Mouse (Mus musculus): ENCODE measurements around the gene Coil. TPM values are rescaled to one million over a fixed set of nuclear protein-coding genes. Genes with fewer than 3 reads are reported as not detected.
A peak's percentile ranks its signal among the peaks of the same experiment; 100 is the strongest.

Gene Coil
- polyA plus RNA-seq, 1 experiment from 2014 or later, result 13.7 TPM

GRCm38 (mm10) chr11:89024181-89024881, 54.3 kb downstream of the Coil start:
- H3K4me3 ChIP-seq (ENCODE audit: low read length), result no peak overlapping the region
- H3K9ac ChIP-seq (ENCODE audit: low read length), result no peak overlapping the region
- no peaks in the 10 kb centered on the region for H3K27me3 ChIP-seq (ENCODE audit: control insufficient read depth, insufficient read depth, low read depth, low read length)
- H3K27ac ChIP-seq (ENCODE audit: low read length), result peak overlapping the region; percentile 85
- ATAC-seq (ENCODE audit: low read depth), result peak; percentile 81
- WGBS, result 23% methylated on average over 11 of the region's 11 CpGs
- no peaks in the 10 kb centered on the region for H3K9me3 ChIP-seq (ENCODE audit: control insufficient read depth, low read length)
- 0 out of 2 replicates have a peak overlapping the region, but pooled peaks have one; percentile 29 for H3K4me2 ChIP-seq (ENCODE audit: low read depth, low read length)
- H3K4me1 ChIP-seq (replicated peaks; ENCODE audit: control insufficient read depth, insufficient read depth, low read length), result peaks cover 17% of the 10 kb centered on the region
- H3K36me3 ChIP-seq (ENCODE audit: control insufficient read depth, insufficient read depth, low read length), result no peaks in the 10 kb centered on the region

GRCm38 (mm10) chr11:89025603-89026002, 55.6 kb downstream of the Coil start:
- Histone ChIP-seq H3K4me3 (ENCODE audit: low read length) (no peak overlapping the region), H3K36me3 (ENCODE audit: control insufficient read depth, insufficient read depth, low read length) (no peaks in the 10 kb centered on the region), H3K4me1 (replicated peaks; ENCODE audit: control insufficient read depth, insufficient read depth, low read length) (peaks cover 17% of the 10 kb centered on the region), H3K4me2 (ENCODE audit: low read depth, low read length) (no peak overlapping the region), H3K27me3 (ENCODE audit: control insufficient read depth, insufficient read depth, low read depth, low read length) (no peaks in the 10 kb centered on the region), H3K9me3 (ENCODE audit: control insufficient read depth, low read length) (no peaks in the 10 kb centered on the region), H3K9ac (ENCODE audit: low read length) (no peak overlapping the region), H3K27ac (ENCODE audit: low read length) (no peak overlapping the region)
- 60% methylated on average over 3 of the region's 3 CpGs for WGBS
- ATAC-seq (ENCODE audit: low read depth), result no peak

- Histone ChIP-seq H3K9ac (ENCODE audit: low read length) (no peak overlapping the region), H3K36me3 (ENCODE audit: control insufficient read depth, insufficient read depth, low read length) (no peaks in the 10 kb centered on the region), H3K4me3 (ENCODE audit: low read length) (no peak overlapping the region), H3K27me3 (ENCODE audit: control insufficient read depth, insufficient read depth, low read depth, low read length) (no peaks in the 10 kb centered on the region), H3K4me1 (replicated peaks; ENCODE audit: control insufficient read depth, insufficient read depth, low read length) (peaks cover 17% of the 10 kb centered on the region), H3K4me2 (ENCODE audit: low read depth, low read length) (no peak overlapping the region), H3K27ac (ENCODE audit: low read length) (no peak overlapping the region), H3K9me3 (ENCODE audit: control insufficient read depth, low read length) (no peaks in the 10 kb centered on the region)
- ATAC-seq (ENCODE audit: low read depth), result no peak
- WGBS, result 94% methylated on average over 3 of the region's 3 CpGs
These were observed 56.1 kb downstream of the Coil start for GRCm38 (mm10) chr11:89026117-89026516.

DNA sequence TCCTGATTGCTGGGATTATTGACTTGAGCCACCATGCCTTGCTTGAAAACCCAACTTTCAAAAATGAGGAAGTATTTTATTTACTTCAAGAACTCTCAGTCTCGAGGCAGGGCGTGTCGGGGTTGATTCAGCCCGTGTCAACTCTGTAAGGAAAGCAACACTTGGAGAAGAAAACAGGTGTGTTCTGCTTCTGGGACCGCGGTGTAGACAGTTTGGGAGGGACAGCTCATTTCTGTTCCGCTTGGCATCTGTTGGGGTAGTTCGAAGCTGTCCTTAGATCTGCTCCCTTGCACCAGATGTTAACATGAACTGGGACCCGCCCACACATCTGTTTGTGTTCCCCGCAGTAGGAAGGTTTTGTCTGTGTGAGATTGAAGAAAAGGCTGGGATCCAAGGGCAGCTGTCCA, 57.9 kb downstream of the Coil start:
- WGBS, result 60% methylated on average over 10 of the region's 10 CpGs
- H3K27me3 ChIP-seq (ENCODE audit: control insufficient read depth, insufficient read depth, low read depth, low read length), result no peaks in the 10 kb centered on the region
- no peak overlapping the region for H3K27ac ChIP-seq (ENCODE audit: low read length)
- H3K9me3 ChIP-seq (ENCODE audit: control insufficient read depth, low read length), result no peaks in the 10 kb centered on the region
- peaks cover 17% of the 10 kb centered on the region for H3K4me1 ChIP-seq (replicated peaks; ENCODE audit: control insufficient read depth, insufficient read depth, low read length)
- H3K4me2 ChIP-seq (ENCODE audit: low read depth, low read length), result no peak overlapping the region
- H3K36me3 ChIP-seq (ENCODE audit: control insufficient read depth, insufficient read depth, low read length), result no peaks in the 10 kb centered on the region
- ATAC-seq (ENCODE audit: low read depth), result no peak
- no peak overlapping the region for H3K4me3 ChIP-seq (ENCODE audit: low read length)
- no peak overlapping the region for H3K9ac ChIP-seq (ENCODE audit: low read length)

- no peaks in the 10 kb centered on the region for H3K27me3 ChIP-seq (ENCODE audit: control insufficient read depth, insufficient read depth, low read depth, low read length)
- H3K9ac ChIP-seq (ENCODE audit: low read length), result no peak overlapping the region
- peaks cover 17% of the 10 kb centered on the region for H3K4me1 ChIP-seq (replicated peaks; ENCODE audit: control insufficient read depth, insufficient read depth, low read length)
- no peaks in the 10 kb centered on the region for H3K36me3 ChIP-seq (ENCODE audit: control insufficient read depth, insufficient read depth, low read length)
- H3K27ac ChIP-seq (ENCODE audit: low read length), result peak overlapping the region; percentile 7
- H3K4me3 ChIP-seq (ENCODE audit: low read length), result no peak overlapping the region
- H3K9me3 ChIP-seq (ENCODE audit: control insufficient read depth, low read length), result no peaks in the 10 kb centered on the region
- 28% methylated on average over 10 of the region's 10 CpGs for WGBS
- H3K4me2 ChIP-seq (ENCODE audit: low read depth, low read length), result no peak overlapping the region
- no peak for ATAC-seq (ENCODE audit: low read depth)
These were observed 58.9 kb downstream of the Coil start for GRCm38 (mm10) chr11:89028871-89029405.

- WGBS, result 73% methylated on average over 6 of the region's 6 CpGs
- H3K4me2 ChIP-seq (ENCODE audit: low read depth, low read length), result no peak overlapping the region
These were observed 60.5 kb downstream of the Coil start for GRCm38 (mm10) chr11:89030552-89030951.

DNA sequence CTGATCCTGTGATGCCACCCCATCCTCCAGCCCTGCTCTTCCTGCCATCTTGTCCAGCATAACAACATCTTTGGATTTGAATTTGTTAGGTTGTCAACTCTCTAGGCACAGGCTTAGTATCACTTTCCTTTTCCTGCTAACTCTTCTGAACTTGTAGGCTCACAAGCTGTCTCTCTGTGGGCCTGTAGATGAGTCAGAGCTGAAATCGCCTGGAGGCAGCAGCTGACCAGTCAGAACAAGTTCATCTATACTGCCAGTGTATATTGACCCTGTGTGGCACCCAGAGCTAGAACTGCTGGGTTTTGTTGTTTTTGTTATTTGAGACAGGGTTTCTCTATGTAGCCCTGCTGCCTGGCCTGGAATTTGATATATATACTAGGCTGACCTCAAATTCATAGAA, 61.1 kb downstream of the Coil start:
- no peak overlapping the region for H3K4me3 ChIP-seq (ENCODE audit: low read length)
- 69% methylated on average over 1 of the region's 1 CpGs for WGBS
- no peak overlapping the region for H3K27ac ChIP-seq (ENCODE audit: low read length)
- H3K4me1 ChIP-seq (replicated peaks; ENCODE audit: control insufficient read depth, insufficient read depth, low read length), result peaks cover 10% of the 10 kb centered on the region
- no peak overlapping the region for H3K9ac ChIP-seq (ENCODE audit: low read length)
- no peak overlapping the region for H3K4me2 ChIP-seq (ENCODE audit: low read depth, low read length)
- H3K27me3 ChIP-seq (ENCODE audit: control insufficient read depth, insufficient read depth, low read depth, low read length), result no peaks in the 10 kb centered on the region
- ATAC-seq (ENCODE audit: low read depth), result no peak
- no peaks in the 10 kb centered on the region for H3K36me3 ChIP-seq (ENCODE audit: control insufficient read depth, insufficient read depth, low read length)
- no peaks in the 10 kb centered on the region for H3K9me3 ChIP-seq (ENCODE audit: control insufficient read depth, low read length)

More at GRCm38 (mm10) chr11:89030552-89030951, 60.5 kb downstream of the Coil start:
- Histone ChIP-seq H3K9ac (ENCODE audit: low read length) (no peak overlapping the region), H3K27me3 (ENCODE audit: control insufficient read depth, insufficient read depth, low read depth, low read length) (no peaks in the 10 kb centered on the region), H3K4me3 (ENCODE audit: low read length) (no peak overlapping the region), H3K4me1 (replicated peaks; ENCODE audit: control insufficient read depth, insufficient read depth, low read length) (peaks cover 10% of the 10 kb centered on the region), H3K27ac (ENCODE audit: low read length) (no peak overlapping the region), H3K36me3 (ENCODE audit: control insufficient read depth, insufficient read depth, low read length) (no peaks in the 10 kb centered on the region), H3K9me3 (ENCODE audit: control insufficient read depth, low read length) (no peaks in the 10 kb centered on the region)
- no peak for ATAC-seq (ENCODE audit: low read depth)

GRCm38 (mm10) chr11:89034592-89034991, 64.5 kb downstream of the Coil start:
- H3K9ac ChIP-seq (ENCODE audit: low read length), result no peak overlapping the region
- no peak overlapping the region for H3K4me3 ChIP-seq (ENCODE audit: low read length)
- peaks cover 7% of the 10 kb centered on the region; the same call in 1 of the 2 replicates for H3K36me3 ChIP-seq (ENCODE audit: control insufficient read depth, insufficient read depth, low read length)
- H3K9me3 ChIP-seq (ENCODE audit: control insufficient read depth, low read length), result no peaks in the 10 kb centered on the region
- no peaks in the 10 kb centered on the region for H3K4me1 ChIP-seq (replicated peaks; ENCODE audit: control insufficient read depth, insufficient read depth, low read length)
- no peak for ATAC-seq (ENCODE audit: low read depth)
- no peak overlapping the region for H3K4me2 ChIP-seq (ENCODE audit: low read depth, low read length)
- no peaks in the 10 kb centered on the region for H3K27me3 ChIP-seq (ENCODE audit: control insufficient read depth, insufficient read depth, low read depth, low read length)
- no peak overlapping the region for H3K27ac ChIP-seq (ENCODE audit: low read length)

DNA sequence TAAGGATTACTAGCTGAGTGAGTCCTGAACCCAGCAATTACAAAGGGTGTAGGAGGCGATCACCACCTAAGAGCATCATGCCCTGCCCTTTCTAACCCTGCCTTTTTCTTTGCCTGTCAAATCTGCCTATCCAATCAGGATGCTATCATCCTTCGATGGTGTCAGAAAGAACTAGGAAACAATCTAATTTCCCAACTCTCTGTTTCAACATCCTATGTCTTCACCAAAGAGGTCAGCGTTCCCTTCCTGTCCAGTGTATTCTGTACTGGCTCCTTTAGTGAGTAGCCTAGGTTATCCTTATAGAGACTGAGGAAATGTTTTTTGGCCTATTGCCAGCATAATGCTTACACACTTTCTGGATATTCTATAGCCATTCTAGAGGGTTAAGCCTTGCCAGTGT, 65.5 kb downstream of the Coil start:
- no peak overlapping the region for H3K4me2 ChIP-seq (ENCODE audit: low read depth, low read length)
- peaks cover 12% of the 10 kb centered on the region for H3K36me3 ChIP-seq (ENCODE audit: control insufficient read depth, insufficient read depth, low read length)
- no peak overlapping the region for H3K27ac ChIP-seq (ENCODE audit: low read length)
- 68% methylated on average over 3 of the region's 3 CpGs for WGBS
- no peaks in the 10 kb centered on the region for H3K9me3 ChIP-seq (ENCODE audit: control insufficient read depth, low read length)
- ATAC-seq (ENCODE audit: low read depth), result no peak
- no peaks in the 10 kb centered on the region for H3K4me1 ChIP-seq (replicated peaks; ENCODE audit: control insufficient read depth, insufficient read depth, low read length)
- no peak overlapping the region for H3K4me3 ChIP-seq (ENCODE audit: low read length)
- no peaks in the 10 kb centered on the region for H3K27me3 ChIP-seq (ENCODE audit: control insufficient read depth, insufficient read depth, low read depth, low read length)
- H3K9ac ChIP-seq (ENCODE audit: low read length), result no peak overlapping the region
